Mouse (Mus musculus) myocyte (in vitro differentiated cells): ENCODE data around the gene 4930452B06Rik. TPM values are rescaled to one million over a fixed set of nuclear protein-coding genes. Genes with fewer than 3 reads are reported as not detected.

Source experiments
- H3K27me3 ChIP-seq: one replicate; pipeline ENCODE4 v1.6.1; 2011; ENCODE audit not compliant: control insufficient read depth, insufficient read depth, insufficient read length
- H3K36me3 ChIP-seq: one replicate; pipeline ENCODE4 v1.6.1; 2011; ENCODE audit not compliant: control insufficient read depth, insufficient read depth
- H3K4me2 ChIP-seq: one replicate; pipeline ENCODE4 v1.6.1; 2011; ENCODE audit warnings: low read depth, control low read depth
- H3K4me3 ChIP-seq: one replicate; pipeline ENCODE4 v1.5.1; 2011; ENCODE audit warnings: mild to moderate bottlenecking, control low read depth, moderate library complexity
- H3K79me2 ChIP-seq: one replicate; pipeline ENCODE4 v1.6.1; 2011; ENCODE audit not compliant: control insufficient read depth, insufficient read depth
- H3ac ChIP-seq: one replicate; pipeline ENCODE4 v1.6.1; 2011; ENCODE audit not compliant: control insufficient read depth, insufficient read length
- CEBPB ChIP-seq: IDR thresholded peaks from 2 replicates; pipeline ENCODE4 v1.6.1; 2011; ENCODE audit warnings: mild to moderate bottlenecking, moderate library complexity; ENCODE audit not compliant: poor library complexity, insufficient read depth, severe bottlenecking
- E2F4 ChIP-seq: IDR thresholded peaks from one replicate; pipeline ENCODE4 v1.6.1; 2011; ENCODE audit warnings: mild to moderate bottlenecking, control low read depth, moderate library complexity; ENCODE audit not compliant: insufficient read depth
- MAX ChIP-seq: IDR thresholded peaks from one replicate; pipeline ENCODE4 v1.6.1; 2011; ENCODE audit warnings: low read depth, mild to moderate bottlenecking, control low read depth
- MYOD1 ChIP-seq, 3 experiments: IDR thresholded peaks; one replicate each; pipeline ENCODE4 v1.6.1; 2011; ENCODE audit warnings: control low read depth in 2 of 3, low read depth in 2 of 3, mild to moderate bottlenecking in 2 of 3, moderate library complexity in 1 of 3; ENCODE audit not compliant: insufficient read length in 2 of 3, control insufficient read depth in 1 of 3
- MYOG ChIP-seq, 3 experiments: IDR thresholded peaks; one replicate each; pipeline ENCODE4 v1.6.1; 2011; ENCODE audit warnings: control low read depth in 2 of 3, low read depth in 2 of 3, mild to moderate bottlenecking in 2 of 3; ENCODE audit not compliant: insufficient read length in 2 of 3, control insufficient read depth in 1 of 3, insufficient read depth in 1 of 3
- POLR2A ChIP-seq: IDR thresholded peaks from one replicate; pipeline ENCODE4 v1.6.1; 2011; ENCODE audit warnings: low read depth, mild to moderate bottlenecking, control low read depth, moderate library complexity; ENCODE audit not compliant: insufficient read length
- POLR2AphosphoS2 ChIP-seq: IDR thresholded peaks from one replicate; pipeline ENCODE4 v1.6.1; 2011; ENCODE audit warnings: low read depth, control low read depth; ENCODE audit not compliant: insufficient read length
- REST ChIP-seq: IDR thresholded peaks from one replicate; pipeline ENCODE4 v1.6.1; 2011; ENCODE audit warnings: mild to moderate bottlenecking, control low read depth, moderate library complexity; ENCODE audit not compliant: insufficient read depth, insufficient read length
- SRF ChIP-seq: IDR thresholded peaks from one replicate; pipeline ENCODE4 v1.6.1; 2011; ENCODE audit warnings: low read depth; ENCODE audit not compliant: control insufficient read depth, insufficient read length
- TCF12 ChIP-seq: IDR thresholded peaks from one replicate; pipeline ENCODE4 v1.6.1; 2011; ENCODE audit warnings: mild to moderate bottlenecking, control low read depth; ENCODE audit not compliant: poor library complexity, insufficient read depth, severe bottlenecking
- TCF3 ChIP-seq: IDR thresholded peaks from one replicate; pipeline ENCODE4 v1.6.1; 2011; ENCODE audit warnings: low read depth, control low read depth; ENCODE audit not compliant: insufficient read length
- USF1 ChIP-seq: IDR thresholded peaks from one replicate; pipeline ENCODE4 v1.6.1; 2011; ENCODE audit warnings: low read depth, mild to moderate bottlenecking, control low read depth, moderate library complexity
- polyA plus RNA-seq: library from polyadenylated mRNA; unstranded; fragments of >200 nt; fragmentation: generic; extraction: Trizol; gene quantifications from one replicate; pipeline ENCODE4 v1.2.1, GENCODE M21; 2012; ENCODE audit warnings: missing spikeins

The 4930452B06Rik gene
- polyA plus RNA-seq, 1 experiment: 0.04 TPM

GRCm38 (mm10) chr14:8477348-8477747, 188.7 kb downstream of the 4930452B06Rik start:
- no peaks in the 10 kb centered on the region for H3K79me2 ChIP-seq

GRCm38 (mm10) chr14:8476606-8477005, 189.4 kb downstream of the 4930452B06Rik start:
- TF ChIP-seq MAX (no peak), USF1 (no peak), SRF (no peak), TCF3 (no peak), MYOD1 (IDR thresholded peaks at IDR 0.05; ENCODE audit: control insufficient read depth in 1 of 3, insufficient read length in 2 of 3, low read depth in 2 of 3) (no peak), CEBPB (no peak), POLR2A (no peak), TCF12 (no peak), MYOG (IDR thresholded peaks at IDR 0.05; ENCODE audit: control insufficient read depth in 1 of 3, insufficient read depth in 1 of 3, insufficient read length in 2 of 3, low read depth in 2 of 3) (no peak), POLR2AphosphoS2 (no peak), E2F4 (no peak), REST (no peak)
- Histone ChIP-seq H3K27me3 (no peaks in the 10 kb centered on the region), H3K36me3 (no peaks in the 10 kb centered on the region), H3ac (no peak overlapping the region), H3K4me2 (no peak overlapping the region), H3K4me3 (no peak overlapping the region), H3K79me2 (no peaks in the 10 kb centered on the region)

More at GRCm38 (mm10) chr14:8477348-8477747, 188.7 kb downstream of the 4930452B06Rik start:
- H3K4me3 ChIP-seq: no peak overlapping the region
- TF ChIP-seq REST: no peak
- TF ChIP-seq TCF3: no peak
- no peak for TF ChIP-seq USF1
- no peak for TF ChIP-seq TCF12
- TF ChIP-seq POLR2A: no peak
- TF ChIP-seq MYOG (IDR thresholded peaks at IDR 0.05; ENCODE audit: control insufficient read depth in 1 of 3, insufficient read depth in 1 of 3, insufficient read length in 2 of 3, low read depth in 2 of 3): no peak
- no peak for TF ChIP-seq SRF
- no peak for TF ChIP-seq E2F4
- no peak for TF ChIP-seq MAX
- TF ChIP-seq MYOD1 (IDR thresholded peaks at IDR 0.05; ENCODE audit: control insufficient read depth in 1 of 3, insufficient read length in 2 of 3, low read depth in 2 of 3): no peak
- no peak for TF ChIP-seq CEBPB
- no peak for TF ChIP-seq POLR2AphosphoS2
- no peak overlapping the region for H3ac ChIP-seq
- no peak overlapping the region for H3K4me2 ChIP-seq
- H3K27me3 ChIP-seq: no peaks in the 10 kb centered on the region
- H3K36me3 ChIP-seq: no peaks in the 10 kb centered on the region

- Histone ChIP-seq H3K27me3 (no peaks in the 10 kb centered on the region), H3K4me2 (no peak overlapping the region), H3ac (no peak overlapping the region), H3K4me3 (no peak overlapping the region), H3K36me3 (no peaks in the 10 kb centered on the region), H3K79me2 (no peaks in the 10 kb centered on the region)
- TF ChIP-seq TCF12: no peak
- TF ChIP-seq MYOD1 (IDR thresholded peaks at IDR 0.05; ENCODE audit: control insufficient read depth in 1 of 3, insufficient read length in 2 of 3, low read depth in 2 of 3): no peak
- no peak for TF ChIP-seq POLR2A
- TF ChIP-seq USF1: no peak
Observed at GRCm38 (mm10) chr14:8475851-8476250, 190.2 kb downstream of the 4930452B06Rik start.

GRCm38 (mm10) chr14:8472884-8473283, 193.2 kb downstream of the 4930452B06Rik start:
- H3K36me3 ChIP-seq: no peaks in the 10 kb centered on the region
- H3K79me2 ChIP-seq: no peaks in the 10 kb centered on the region
- no peak overlapping the region for H3K4me3 ChIP-seq
- TF ChIP-seq POLR2AphosphoS2 (no peak), E2F4 (no peak), USF1 (no peak), REST (no peak), MAX (no peak), TCF3 (no peak)
- no peak overlapping the region for H3ac ChIP-seq
- H3K27me3 ChIP-seq: no peaks in the 10 kb centered on the region
- no peak overlapping the region for H3K4me2 ChIP-seq

- H3K79me2 ChIP-seq: no peaks in the 10 kb centered on the region
- no peak overlapping the region for H3ac ChIP-seq
- H3K4me3 ChIP-seq: no peak overlapping the region
- H3K36me3 ChIP-seq: no peaks in the 10 kb centered on the region
- no peak for TF ChIP-seq POLR2A
- TF ChIP-seq MAX: no peak
- TF ChIP-seq TCF12: no peak
- no peak for TF ChIP-seq SRF
- no peak for TF ChIP-seq REST
- no peak for TF ChIP-seq USF1
- no peaks in the 10 kb centered on the region for H3K27me3 ChIP-seq
- no peak overlapping the region for H3K4me2 ChIP-seq
Observed at GRCm38 (mm10) chr14:8464401-8465154, 201.5 kb downstream of the 4930452B06Rik start.
